Mouse (Mus musculus) small intestine, adult 2 months (tissue): Measurements from ENCODE around the gene Ypel1.

ENCODE experiments used
- CTCF ChIP-seq: fragments of 200-500 bp; IDR thresholded peaks from 2 replicates; pipeline ENCODE4 v1.5.1; 2012; ENCODE audit warnings: low read depth, mild to moderate bottlenecking, control low read depth, inconsistent platforms, low read length, moderate library complexity, mixed read lengths; ENCODE audit not compliant: insufficient replicate concordance, insufficient read length; ENCODE audit errors: extremely low read depth
- POLR2A ChIP-seq: fragments of 200-500 bp; IDR thresholded peaks from 2 replicates; pipeline ENCODE4 v1.6.1; 2012; ENCODE audit warnings: low read depth, mild to moderate bottlenecking, control low read depth, inconsistent platforms, low read length, moderate library complexity

DNA sequence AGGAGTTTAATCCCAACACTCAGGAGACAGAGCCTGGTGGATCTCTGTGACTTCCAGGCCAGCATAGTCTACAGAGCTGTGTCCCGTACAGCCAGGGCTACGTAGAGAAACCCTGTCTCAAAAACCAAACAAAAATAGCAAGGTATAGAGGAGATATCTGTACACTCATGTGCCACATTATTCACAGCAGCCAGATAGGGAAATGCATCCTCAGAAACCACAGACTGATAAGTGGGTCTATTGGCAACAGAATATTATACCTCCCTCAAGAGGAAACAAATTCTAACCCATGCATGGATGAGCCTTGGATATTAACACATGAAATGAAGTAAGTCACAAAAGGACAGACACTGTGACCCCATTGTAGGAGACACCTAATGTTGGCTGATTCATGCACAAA, 1.9 kb upstream of the Ypel1 start:
- TF ChIP-seq CTCF (no peak), POLR2A (no peak)
